Mouse (Mus musculus) G1E (cell line): ENCODE results near the gene Ckmt2.

Source experiments
- CTCF ChIP-seq: IDR thresholded peaks from 2 replicates; pipeline ENCODE4 v1.5.1; 2012; ENCODE audit warnings: low read depth, low read length, inconsistent platforms, mixed read lengths
- GATA1 ChIP-seq: IDR thresholded peaks from 2 replicates; pipeline ENCODE4 v1.6.1; 2012; ENCODE audit warnings: borderline replicate concordance, low read length, inconsistent platforms, mixed read lengths

- TF ChIP-seq CTCF (no peak), GATA1 (no peak)
These were observed 69.4 kb downstream of the Ckmt2 start, which contains the start of gene Zcchc9 for GRCm38 (mm10) chr13:91807155-91807839.
